Mouse (Mus musculus) CH12.LX (cell line): ENCODE measurements around the gene Hopx. TPM values are rescaled to one million over a fixed set of nuclear protein-coding genes. Genes with fewer than 3 reads are reported as not detected.

ENCODE experiments used
- DNase-seq: peaks from one replicate; pipeline ENCODE4 v3.0.0-alpha.2; 2013; ENCODE audit errors: extremely low read depth
- H3K27ac ChIP-seq: 2 replicates; pipeline ENCODE4 v1.5.1; 2012; ENCODE audit warnings: low read depth, mild to moderate bottlenecking, control low read depth, moderate library complexity; ENCODE audit not compliant: insufficient read depth
- H3K27me3 ChIP-seq: replicated peaks from 2 replicates; pipeline ENCODE3; 2012; ENCODE audit warnings: inconsistent platforms
- H3K36me3 ChIP-seq, 2 experiments: replicated peaks in 1 of 2; 2 replicates each; pipeline versions ENCODE3 to v1.6.1; 2012; ENCODE audit warnings: inconsistent platforms in 1 of 2, low read length in 1 of 2, mild to moderate bottlenecking in 1 of 2, mixed read lengths in 1 of 2, moderate library complexity in 1 of 2; ENCODE audit not compliant: control insufficient read depth in 1 of 2, insufficient read depth in 1 of 2
- H3K4me1 ChIP-seq, 2 experiments: 2 replicates each; pipeline ENCODE4 v1.6.1; 2012; ENCODE audit warnings: inconsistent platforms in 1 of 2, moderate library complexity in 1 of 2; ENCODE audit not compliant: insufficient read depth in 2 of 2, control insufficient read depth in 1 of 2
- H3K4me2 ChIP-seq: 2 replicates; pipeline ENCODE4 v1.6.1; 2012; ENCODE audit warnings: low read depth, mild to moderate bottlenecking, control low read depth; ENCODE audit not compliant: poor library complexity, insufficient read depth, severe bottlenecking
- H3K4me3 ChIP-seq, 3 experiments: fragments of 150-350 bp in 1 of 3; sonication (generic) in 1 of 3; replicated peaks in 1 of 3; 2 replicates each; pipeline versions ENCODE3 to v1.5.1; 2011 to 2012; ENCODE audit warnings: low read depth in 2 of 3, low read length in 2 of 3, mild to moderate bottlenecking in 2 of 3, moderate library complexity in 2 of 3, control low read depth in 1 of 3, improper control_type of control experiment in 1 of 3, inconsistent platforms in 1 of 3, mixed read lengths in 1 of 3; ENCODE audit not compliant: poor library complexity in 1 of 3
- H3K79me2 ChIP-seq: replicated peaks from 2 replicates; pipeline ENCODE4 v1.6.1; 2012; ENCODE audit warnings: mild to moderate bottlenecking, moderate library complexity; ENCODE audit not compliant: control insufficient read depth, poor library complexity, insufficient read depth, severe bottlenecking; ENCODE audit errors: extremely low read depth
- H3K9ac ChIP-seq: 2 replicates; pipeline ENCODE4 v1.6.1; 2012; ENCODE audit warnings: low read depth, mild to moderate bottlenecking, control low read depth, moderate library complexity; ENCODE audit not compliant: insufficient read depth
- H3K9me3 ChIP-seq: replicated peaks from 2 replicates; pipeline ENCODE3; 2012; ENCODE audit warnings: low read length, inconsistent platforms, mixed read lengths
- BHLHE40 ChIP-seq: IDR thresholded peaks from 2 replicates; pipeline ENCODE4 v1.6.1; 2011; ENCODE audit warnings: mild to moderate bottlenecking, low read depth, low read length, improper control_type of control experiment
- CHD2 ChIP-seq: IDR thresholded peaks from 2 replicates; pipeline ENCODE4 v1.6.1; 2011; ENCODE audit warnings: low read length, improper control_type of control experiment
- CTCF ChIP-seq, 2 experiments: IDR thresholded peaks in 1 of 2; conservative IDR thresholded peaks in 1 of 2; 2 replicates each; pipeline ENCODE4 v1.5.1; 2011 to 2012; ENCODE audit warnings: low read depth in 2 of 2, low read length in 2 of 2, improper control_type of control experiment in 1 of 2, inconsistent platforms in 1 of 2, mild to moderate bottlenecking in 1 of 2, moderate library complexity in 1 of 2
- ELF1 ChIP-seq: IDR thresholded peaks from 2 replicates; pipeline ENCODE4 v1.6.1; 2014; ENCODE audit warnings: low read depth, mild to moderate bottlenecking, inconsistent platforms, low read length, improper control_type of control experiment
- ETS1 ChIP-seq: conservative IDR thresholded peaks from 2 replicates; pipeline ENCODE4 v1.6.1; 2012; ENCODE audit warnings: low read depth, mild to moderate bottlenecking, inconsistent platforms, low read length, improper control_type of control experiment, moderate library complexity
- JUND ChIP-seq: conservative IDR thresholded peaks from 2 replicates; pipeline ENCODE4 v1.6.1; 2011; ENCODE audit warnings: low read depth, low read length, improper control_type of control experiment
- MAFK ChIP-seq: IDR thresholded peaks from 2 replicates; pipeline ENCODE4 v1.6.1; 2011; ENCODE audit warnings: low read length, improper control_type of control experiment; ENCODE audit not compliant: insufficient replicate concordance
- MYC ChIP-seq: IDR thresholded peaks from 2 replicates; pipeline ENCODE4 v1.6.1; 2011; ENCODE audit warnings: low read depth, mild to moderate bottlenecking, improper control_type of control experiment, low read length
- NELFE ChIP-seq: IDR thresholded peaks from 2 replicates; pipeline ENCODE4 v1.6.1; 2011; ENCODE audit warnings: low read depth, low read length, improper control_type of control experiment
- POLR2AphosphoS2 ChIP-seq: IDR thresholded peaks from 2 replicates; pipeline ENCODE4 v1.6.1; 2011; ENCODE audit warnings: low read depth, low read length, improper control_type of control experiment
- RAD21 ChIP-seq: IDR thresholded peaks from 2 replicates; pipeline ENCODE4 v1.6.1; 2011; ENCODE audit warnings: low read depth, mild to moderate bottlenecking, low read length, improper control_type of control experiment, moderate library complexity
- TBP ChIP-seq: conservative IDR thresholded peaks from 2 replicates; pipeline ENCODE4 v1.6.1; 2011; ENCODE audit warnings: low read depth, low read length, improper control_type of control experiment
- TCF12 ChIP-seq: IDR thresholded peaks from 2 replicates; pipeline ENCODE4 v1.6.1; 2014; ENCODE audit warnings: low read depth, mild to moderate bottlenecking, inconsistent platforms, low read length, improper control_type of control experiment
- ZKSCAN1 ChIP-seq: IDR thresholded peaks from 2 replicates; pipeline ENCODE4 v1.6.1; 2012; ENCODE audit warnings: low read depth, inconsistent platforms, low read length, improper control_type of control experiment, borderline replicate concordance
- ZMIZ1 ChIP-seq: IDR thresholded peaks from 2 replicates; pipeline ENCODE4 v1.6.1; 2012; ENCODE audit warnings: low read depth, mild to moderate bottlenecking, inconsistent platforms, low read length, improper control_type of control experiment
- ZNF384 ChIP-seq: IDR thresholded peaks from 2 replicates; pipeline ENCODE4 v1.6.1; 2012; ENCODE audit warnings: low read depth, low read length, improper control_type of control experiment, inconsistent platforms
- dilution Hi-C: fragments of 300-500 bp; cut with MboI; formaldehyde crosslinking; loops from 2 replicates; pipeline ENCODE4 v1.14.3; 2020; ENCODE audit warnings: low sequenced_read_pairs; ENCODE audit not compliant: extremely low pct_unique_long_range_greater_than_20kb, extremely low pct_ligation_motif_present
- in situ Hi-C: fragments of 300-500 bp; cut with MboI; formaldehyde crosslinking; loops from 3 replicates; pipeline ENCODE4 v1.14.3; 2019; ENCODE audit warnings: low sequenced_read_pairs, low pct_ligation_motif_present, low pct_unique_long_range_greater_than_20kb, mixed read lengths
- polyA plus RNA-seq: library from polyadenylated mRNA; unstranded; fragments of >175 nt; gene quantifications from 2 replicates; pipeline ENCODE4 v1.2.1, GENCODE M21; 2012; ENCODE audit warnings: low read depth; ENCODE audit not compliant: insufficient read length
- total RNA-seq, 2 experiments: library from RNA; depleted of rRNA; stranded (reverse); fragments of 300-350 nt in 1 of 2; fragments of >200 nt in 1 of 2; gene quantifications; 2 replicates each; pipeline ENCODE4 v1.2.3; 2012 to 2014

The Hopx gene
- total and polyA plus RNA-seq, 3 experiments: 15.1 to 26.4 (median 20.0) TPM

- TF ChIP-seq CHD2: no peak
- no peak for TF ChIP-seq BHLHE40
- no peak for TF ChIP-seq POLR2AphosphoS2
- TF ChIP-seq MYC: no peak
- no peak for TF ChIP-seq ZMIZ1
- no peak for TF ChIP-seq ZKSCAN1
- TF ChIP-seq ETS1: no peak
- no peak for TF ChIP-seq RAD21
- no peak for TF ChIP-seq TBP
- TF ChIP-seq MAFK: no peak
- no peak for TF ChIP-seq NELFE
- no peak for TF ChIP-seq CTCF (conservative IDR thresholded peaks at IDR 0.05 in 1 of 2, IDR thresholded peaks at IDR 0.05 in 1 of 2; ENCODE audit: low read depth in 2 of 2, low read length in 2 of 2)
- no peak for TF ChIP-seq ELF1
- no peak for TF ChIP-seq ZNF384
- H3K9ac ChIP-seq: no peak overlapping the region
- H3K4me1 ChIP-seq: peaks cover 5 to 43% of the 10 kb centered on the region in 2 experiments; a peak in 3 of 4 replicates
- no peak for DNase-seq
- H3K27me3 ChIP-seq: no peaks in the 10 kb centered on the region
- H3K79me2 ChIP-seq: no peaks in the 10 kb centered on the region
- peaks cover 9% of the 10 kb centered on the region for H3K9me3 ChIP-seq
- dilution Hi-C loops: no loop called here
- in situ Hi-C loops: no loop called here
- H3K4me3 ChIP-seq: no peak overlapping the region
- H3K27ac ChIP-seq: no peak overlapping the region
- peaks cover 0 to 13% of the 10 kb centered on the region in 2 experiments for H3K36me3 ChIP-seq
- no peak overlapping the region for H3K4me2 ChIP-seq
These were observed 9.2 kb upstream of the Hopx start for GRCm38 (mm10) chr5:77124165-77124564.

DNA sequence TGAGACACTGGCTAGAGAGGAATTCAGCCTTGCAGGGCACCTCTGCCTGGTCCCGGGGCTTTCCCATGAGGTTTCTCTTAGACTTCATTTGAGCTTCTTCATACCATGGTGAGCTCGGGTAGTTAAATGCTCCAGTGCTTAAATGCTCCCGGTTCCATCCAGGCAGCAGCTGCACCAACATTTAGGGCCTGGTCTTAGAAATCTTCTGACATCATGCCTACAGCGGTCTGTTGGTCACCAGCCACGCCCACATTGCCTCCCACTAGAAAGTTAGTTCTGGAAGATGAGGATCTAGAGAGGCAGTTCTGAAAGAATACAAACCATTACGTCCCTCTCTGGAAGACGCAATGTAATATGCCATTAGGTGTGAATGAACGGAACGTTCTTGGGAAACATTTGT, 8.7 kb upstream of the Hopx start:
- peak; percentile 71 for DNase-seq
- in situ Hi-C loops: no loop called here
- no peaks in the 10 kb centered on the region for H3K27me3 ChIP-seq
- H3K4me3 ChIP-seq: no peak overlapping the region
- peaks cover 5 to 43% of the 10 kb centered on the region in 2 experiments; a peak in 3 of 4 replicates for H3K4me1 ChIP-seq
- H3K9ac ChIP-seq: no peak overlapping the region
- H3K36me3 ChIP-seq: peaks cover 0 to 13% of the 10 kb centered on the region in 2 experiments
- TF ChIP-seq MYC (no peak), ZKSCAN1 (no peak), CTCF (conservative IDR thresholded peaks at IDR 0.05 in 1 of 2, IDR thresholded peaks at IDR 0.05 in 1 of 2; ENCODE audit: low read depth in 2 of 2, low read length in 2 of 2) (no peak), TCF12 (no peak), RAD21 (no peak), JUND (no peak), NELFE (no peak)
- H3K4me2 ChIP-seq: 0 out of 2 replicates have a peak overlapping the region, but pooled peaks have one; percentile 37
- dilution Hi-C loops: no loop called here
- H3K27ac ChIP-seq: no peak overlapping the region
- H3K9me3 ChIP-seq: peaks cover 6% of the 10 kb centered on the region
- no peaks in the 10 kb centered on the region for H3K79me2 ChIP-seq
